Mouse (Mus musculus): ENCODE data around the gene Pir. TPM values are rescaled to one million over a fixed set of nuclear protein-coding genes. Genes with fewer than 3 reads are reported as not detected.

Pir gene
- polyA plus RNA-seq, 1 experiment = 1.6 TPM

- H3K4me3 ChIP-seq (replicated peaks) = no peak overlapping the region
- H3K4me1 ChIP-seq (ENCODE audit: control insufficient read depth) = no peaks in the 10 kb centered on the region
- H3K36me3 ChIP-seq (ENCODE audit: control insufficient read depth) = no peaks in the 10 kb centered on the region
- no peak for TF ChIP-seq TAL1 (IDR thresholded peaks at IDR 0.05; ENCODE audit: low read length)
- no peak for TF ChIP-seq GATA1 (IDR thresholded peaks at IDR 0.05; ENCODE audit: low read length)
- H3K27me3 ChIP-seq (ENCODE audit: control insufficient read depth) = no peaks in the 10 kb centered on the region; the same call in 1 of the 2 replicates
- no peaks in the 10 kb centered on the region for H3K9me3 ChIP-seq (ENCODE audit: control insufficient read depth, low read length)
Observed at GRCm38 (mm10) chrX:164408301-164408927, 139.2 kb downstream of the Pir start.

GRCm38 (mm10) chrX:164410562-164410961 is 141.4 kb downstream of the Pir start:
- Histone ChIP-seq H3K4me3 (replicated peaks) (no peak overlapping the region), H3K4me1 (ENCODE audit: control insufficient read depth) (no peaks in the 10 kb centered on the region), H3K36me3 (ENCODE audit: control insufficient read depth) (no peaks in the 10 kb centered on the region), H3K27me3 (ENCODE audit: control insufficient read depth) (no peaks in the 10 kb centered on the region; the same call in 1 of the 2 replicates), H3K9me3 (ENCODE audit: control insufficient read depth, low read length) (no peaks in the 10 kb centered on the region)
- TF ChIP-seq GATA1 (IDR thresholded peaks at IDR 0.05; ENCODE audit: low read length) (no peak), TAL1 (IDR thresholded peaks at IDR 0.05; ENCODE audit: low read length) (no peak)

- peaks cover 3% of the 10 kb centered on the region for H3K36me3 ChIP-seq (ENCODE audit: control insufficient read depth)
- no peaks in the 10 kb centered on the region for H3K27me3 ChIP-seq (ENCODE audit: control insufficient read depth)
- H3K4me3 ChIP-seq (replicated peaks) = no peak overlapping the region
- peaks cover 24% of the 10 kb centered on the region for H3K4me1 ChIP-seq (ENCODE audit: control insufficient read depth)
- no peaks in the 10 kb centered on the region for H3K9me3 ChIP-seq (ENCODE audit: control insufficient read depth, low read length)
- TF ChIP-seq GATA1 (IDR thresholded peaks at IDR 0.05; ENCODE audit: low read length) (no peak), TAL1 (IDR thresholded peaks at IDR 0.05; ENCODE audit: low read length) (no peak)
Observed at GRCm38 (mm10) chrX:164416803-164417202, 147.6 kb downstream of the Pir start.

- TF ChIP-seq GATA1 (IDR thresholded peaks at IDR 0.05; ENCODE audit: low read length) (no peak), TAL1 (IDR thresholded peaks at IDR 0.05; ENCODE audit: low read length) (no peak)
- H3K27me3 ChIP-seq (ENCODE audit: control insufficient read depth) = no peaks in the 10 kb centered on the region
- H3K36me3 ChIP-seq (ENCODE audit: control insufficient read depth) = peaks cover 15% of the 10 kb centered on the region
- H3K4me1 ChIP-seq (ENCODE audit: control insufficient read depth) = peaks cover 32% of the 10 kb centered on the region
- no peaks in the 10 kb centered on the region for H3K9me3 ChIP-seq (ENCODE audit: control insufficient read depth, low read length)
- H3K4me3 ChIP-seq (replicated peaks) = no peak overlapping the region
Observed at GRCm38 (mm10) chrX:164418008-164418407, 148.8 kb downstream of the Pir start.

- H3K4me1 ChIP-seq (ENCODE audit: control insufficient read depth) = peaks cover 43% of the 10 kb centered on the region
- H3K9me3 ChIP-seq (ENCODE audit: control insufficient read depth, low read length) = no peaks in the 10 kb centered on the region
- TF ChIP-seq TAL1 (IDR thresholded peaks at IDR 0.05; ENCODE audit: low read length) = no peak
- TF ChIP-seq GATA1 (IDR thresholded peaks at IDR 0.05; ENCODE audit: low read length) = no peak
- H3K4me3 ChIP-seq (replicated peaks) = peak within 1 kb of the TSS; percentile 88
- H3K27me3 ChIP-seq (ENCODE audit: control insufficient read depth) = no peaks in the 10 kb centered on the region
- peaks cover 29% of the 10 kb centered on the region for H3K36me3 ChIP-seq (ENCODE audit: control insufficient read depth)
Observed at GRCm38 (mm10) chrX:164419471-164419939, 150.3 kb downstream of the Pir start, which contains the start of gene Piga. Gene Piga (plus strand): TSS chrX:164419787.

- TF ChIP-seq TAL1 (IDR thresholded peaks at IDR 0.05; ENCODE audit: low read length) = no peak
- TF ChIP-seq GATA1 (IDR thresholded peaks at IDR 0.05; ENCODE audit: low read length) = no peak
- H3K9me3 ChIP-seq (ENCODE audit: control insufficient read depth, low read length) = no peaks in the 10 kb centered on the region
- H3K36me3 ChIP-seq (ENCODE audit: control insufficient read depth) = peaks cover 30% of the 10 kb centered on the region
- peak overlapping the region; percentile 88 for H3K4me3 ChIP-seq (replicated peaks)
- H3K4me1 ChIP-seq (ENCODE audit: control insufficient read depth) = peaks cover 46% of the 10 kb centered on the region
- H3K27me3 ChIP-seq (ENCODE audit: control insufficient read depth) = no peaks in the 10 kb centered on the region
Observed at GRCm38 (mm10) chrX:164419955-164420354, 150.8 kb downstream of the Pir start.

- H3K4me3 ChIP-seq (replicated peaks) = peak overlapping the region; percentile 88
- H3K36me3 ChIP-seq (ENCODE audit: control insufficient read depth) = peaks cover 35% of the 10 kb centered on the region
- peaks cover 52% of the 10 kb centered on the region for H3K4me1 ChIP-seq (ENCODE audit: control insufficient read depth)
- H3K9me3 ChIP-seq (ENCODE audit: control insufficient read depth, low read length) = no peaks in the 10 kb centered on the region
- TF ChIP-seq GATA1 (IDR thresholded peaks at IDR 0.05; ENCODE audit: low read length) = no peak
- TF ChIP-seq TAL1 (IDR thresholded peaks at IDR 0.05; ENCODE audit: low read length) = no peak
- H3K27me3 ChIP-seq (ENCODE audit: control insufficient read depth) = no peaks in the 10 kb centered on the region
Observed at GRCm38 (mm10) chrX:164420518-164420917, 151.3 kb downstream of the Pir start.

Other genes starting within 250 kb of the Pir start
- not detected in 2 replicates for gene Car5b, start 241.4 kb upstream of the Pir start, polyA plus RNA-seq (2012)
- 1.5 and 1.9 TPM in 2 replicates for gene Siah1b, start 192.9 kb upstream of the Pir start, polyA plus RNA-seq (2012)
- gene Cltrn, start 180.5 kb upstream of the Pir start, polyA plus RNA-seq (2012) = not detected in 2 replicates
- not detected in 2 replicates for gene Ace2, start 130.0 kb upstream of the Pir start, polyA plus RNA-seq (2012)
- gene Bmx, start 11.2 kb upstream of the Pir start, polyA plus RNA-seq (2012) = not detected in 2 replicates
- gene Vegfd, start 104.0 kb downstream of the Pir start, polyA plus RNA-seq (2012) = not detected in 2 replicates
- 0.06 and 0.23 TPM in 2 replicates for gene Piga, start 150.4 kb downstream of the Pir start, polyA plus RNA-seq (2012)
- not detected in 2 replicates for gene Asb11, start 167.6 kb downstream of the Pir start, polyA plus RNA-seq (2012)
- gene Asb9, start 237.0 kb downstream of the Pir start, polyA plus RNA-seq (2012) = not detected in 2 replicates